Mouse (Mus musculus) right cerebral cortex, adult 18-20 months (tissue): ENCODE measurements at regions not wholly inside any gene's neighbourhood (a gene's known extent, or its start where the extent isn't known, plus 50 kb on each side); places are given as distances from the start of the nearest gene placed in this dataset.

Experiments used
- DNase-seq: peaks from one replicate; pipeline ENCODE4 v3.0.0; 2022; ENCODE audit warnings: mixed read lengths

- no peak for DNase-seq
These were observed 67.8 kb downstream of the Nkx6-1 start for GRCm38 (mm10) chr5:101596996-101597395.

- DNase-seq, result no peak
These were observed 73.6 kb downstream of the Nkx6-1 start for GRCm38 (mm10) chr5:101591236-101591635.

- DNase-seq, result no peak
These were observed 74.3 kb downstream of the Nkx6-1 start for GRCm38 (mm10) chr5:101590341-101591124.

- no peak for DNase-seq
These were observed 91.8 kb downstream of the Nkx6-1 start for GRCm38 (mm10) chr5:101572966-101573365.

GRCm38 (mm10) chr5:101565770-101566169 lies 99.0 kb downstream of the Nkx6-1 start:
- no peak for DNase-seq

GRCm38 (mm10) chr5:101560366-101560765 lies 104.4 kb downstream of the Nkx6-1 start:
- DNase-seq, result no peak

GRCm38 (mm10) chr5:101558279-101558987 lies 106.4 kb downstream of the Nkx6-1 start:
- DNase-seq, result no peak

- DNase-seq, result no peak
These were observed 107.6 kb downstream of the Nkx6-1 start for GRCm38 (mm10) chr5:101557156-101557555.

GRCm38 (mm10) chr5:101543326-101543725 lies 121.5 kb downstream of the Nkx6-1 start:
- DNase-seq, result no peak

- DNase-seq, result no peak
These were observed 125.0 kb downstream of the Nkx6-1 start for GRCm38 (mm10) chr5:101539818-101540217.

GRCm38 (mm10) chr5:101539254-101539549 lies 125.6 kb downstream of the Nkx6-1 start:
- no peak for DNase-seq

- DNase-seq, result no peak
These were observed 126.2 kb downstream of the Nkx6-1 start for GRCm38 (mm10) chr5:101538410-101539253.

- no peak for DNase-seq
These were observed 127.0 kb downstream of the Nkx6-1 start for GRCm38 (mm10) chr5:101537518-101538380.

GRCm38 (mm10) chr5:101535451-101535850 lies 129.3 kb downstream of the Nkx6-1 start:
- DNase-seq, result no peak

GRCm38 (mm10) chr5:101525346-101525745 lies 139.4 kb downstream of the Nkx6-1 start:
- DNase-seq, result no peak

GRCm38 (mm10) chr5:101524670-101525069 lies 140.1 kb downstream of the Nkx6-1 start:
- DNase-seq, result no peak

GRCm38 (mm10) chr5:101523902-101524301 lies 140.9 kb downstream of the Nkx6-1 start:
- no peak for DNase-seq

GRCm38 (mm10) chr5:101523490-101523889 lies 141.3 kb downstream of the Nkx6-1 start:
- DNase-seq, result no peak

GRCm38 (mm10) chr5:101520935-101521655 lies 143.7 kb downstream of the Nkx6-1 start:
- DNase-seq, result no peak

- no peak for DNase-seq
These were observed 145.8 kb downstream of the Nkx6-1 start for GRCm38 (mm10) chr5:101518791-101519547.

- DNase-seq, result no peak
These were observed 167.1 kb downstream of the Nkx6-1 start for GRCm38 (mm10) chr5:101497698-101498048.
